8 mouse cellular contexts compared by ENCODE assay signal in genomic region chr11:69599436-69599835, GRCm38 (mm10). TPM values are rescaled to one million over a fixed set of nuclear protein-coding genes. Genes with fewer than 3 reads are reported as not detected.
DNase-seq lines count a peak whose midpoint lies in the region; ATAC-seq and TF ChIP-seq lines count a peak whose summit lies in the region.
"Had no signal": no experiment of that assay in that cellular context is flagged by ENCODE, and none has a peak within 500 bp of the region (broad histone marks: within the 10 kb centered on the region; RNA-seq: fewer than 3 reads in every experiment).

No protein-coding gene starts in this region.

- H3ac ChIP-seq in myocyte (ENCODE audit: control insufficient read depth, insufficient read length) = no peak overlapping the region

- no peak overlapping the region for H3K4me3 ChIP-seq in kidney, embryonic 16.5 days (ENCODE audit: low read length)
- H3K4me3 ChIP-seq in intestine, embryonic 14.5 days (ENCODE audit: low read depth, low read length) = no peak overlapping the region
- no peak overlapping the region for H3K4me3 ChIP-seq in myocyte

- H3K36me3 ChIP-seq in kidney, embryonic 16.5 days (ENCODE audit: insufficient read depth, low read length) = 0 out of 2 replicates have a peak, but pooled peaks cover 3% of the 10 kb centered on the region
- H3K36me3 ChIP-seq in intestine, embryonic 14.5 days (ENCODE audit: control insufficient read depth, insufficient read depth, low read length) = 0 out of 2 replicates have a peak, but pooled peaks cover 4% of the 10 kb centered on the region
- no peaks in the 10 kb centered on the region for H3K36me3 ChIP-seq in myocyte (ENCODE audit: control insufficient read depth, insufficient read depth)

- no peaks in the 10 kb centered on the region for H3K79me2 ChIP-seq in myocyte (ENCODE audit: control insufficient read depth, insufficient read depth)

- peak overlapping the region; percentile 51; the same call in 1 of the 2 replicates for H3K27ac ChIP-seq in kidney, embryonic 16.5 days (ENCODE audit: low read length)
- H3K27ac ChIP-seq in intestine, embryonic 14.5 days (ENCODE audit: low read depth) = peak overlapping the region; percentile 70; the same call in 1 of the 2 replicates

- no peak for DNase-seq in kidney, postnatal 10 days
- peak; percentile 36 for DNase-seq in embryo, embryonic 11 days
- no peak for DNase-seq in intestine, embryonic 14.5 days (ENCODE audit: low spot score)
- no peak for DNase-seq in thymus, postnatal 36 days
- DNase-seq in layer of hippocampus, postnatal 10 days (ENCODE audit: low spot score in 2 of 2) = no peak

- no peak overlapping the region; the same call in 1 of the 2 replicates for H3K9ac ChIP-seq in kidney, embryonic 16.5 days (replicated peaks; ENCODE audit: low read length)
- H3K9ac ChIP-seq in intestine, embryonic 14.5 days (ENCODE audit: low read length) = no peak overlapping the region

- 16% methylated on average over 9 of the region's 9 CpGs for WGBS in kidney, embryonic 16.5 days
- WGBS in intestine, embryonic 14.5 days = 9% methylated on average over 9 of the region's 9 CpGs

- no peak overlapping the region; the same call in 1 of the 2 replicates for H3K4me2 ChIP-seq in kidney, embryonic 16.5 days (replicated peaks; ENCODE audit: low read depth, low read length)
- H3K4me2 ChIP-seq in intestine, embryonic 14.5 days (ENCODE audit: low read length) = peak overlapping the region; percentile 18
- peak overlapping the region; percentile 48 for H3K4me2 ChIP-seq in myocyte (ENCODE audit: low read depth)

- H3K4me1 ChIP-seq in kidney, embryonic 16.5 days (ENCODE audit: insufficient read depth, low read length) = peaks cover 24% of the 10 kb centered on the region
- H3K4me1 ChIP-seq in intestine, embryonic 14.5 days (replicated peaks; ENCODE audit: control insufficient read depth, insufficient read depth, low read length) = peaks cover 34% of the 10 kb centered on the region

- no peaks in the 10 kb centered on the region for H3K9me3 ChIP-seq in kidney, embryonic 16.5 days (ENCODE audit: low read length)
- no peaks in the 10 kb centered on the region for H3K9me3 ChIP-seq in intestine, embryonic 14.5 days (ENCODE audit: control insufficient read depth, low read length)

- no peak for ATAC-seq in kidney, embryonic 16.5 days (ENCODE audit: low FRiP score, low TSS enrichment)
- no peak for ATAC-seq in intestine, embryonic 14.5 days (replicated peaks; ENCODE audit: low FRiP score, low TSS enrichment, low read depth)
- ATAC-seq: activated CD4-positive, CD25-positive, alpha-beta regulatory T cell, adult 4 months had no signal

- TF ChIP-seq POLR2A in myocyte (IDR thresholded peaks at IDR 0.05; ENCODE audit: insufficient read length, low read depth) = no peak

- peaks cover 6% of the 10 kb centered on the region; the same call in 1 of the 2 replicates for H3K27me3 ChIP-seq in kidney, embryonic 16.5 days (ENCODE audit: insufficient read depth, low read length)
- H3K27me3 ChIP-seq in intestine, embryonic 14.5 days (replicated peaks; ENCODE audit: control insufficient read depth, insufficient read depth, low read length) = 0 out of 2 replicates have a peak, but pooled peaks cover 5% of the 10 kb centered on the region
- peaks cover 12% of the 10 kb centered on the region for H3K27me3 ChIP-seq in myocyte (ENCODE audit: control insufficient read depth, insufficient read depth, insufficient read length)

TF ChIP-seq in myocyte, 11 proteins besides CTCF, POLR2A, EP300 and RAD21:
- TF ChIP-seq SRF (IDR thresholded peaks at IDR 0.05; ENCODE audit: control insufficient read depth, insufficient read length, low read depth) (no peak), TCF3 (IDR thresholded peaks at IDR 0.05; ENCODE audit: insufficient read length, low read depth) (no peak), TCF12 (IDR thresholded peaks at IDR 0.05; ENCODE audit: insufficient read depth, poor library complexity, severe bottlenecking) (no peak), POLR2AphosphoS2 (IDR thresholded peaks at IDR 0.05; ENCODE audit: insufficient read length, low read depth) (no peak), USF1 (IDR thresholded peaks at IDR 0.05; ENCODE audit: low read depth) (no peak), MYOG (IDR thresholded peaks at IDR 0.05; ENCODE audit: control insufficient read depth in 1 of 3, insufficient read depth in 1 of 3, insufficient read length in 2 of 3, low read depth in 2 of 3) (no peak), REST (IDR thresholded peaks at IDR 0.05; ENCODE audit: insufficient read depth, insufficient read length) (no peak), E2F4 (IDR thresholded peaks at IDR 0.05; ENCODE audit: insufficient read depth) (no peak), MAX (IDR thresholded peaks at IDR 0.05; ENCODE audit: low read depth) (no peak), CEBPB (IDR thresholded peaks at IDR 0.05; ENCODE audit: insufficient read depth, poor library complexity, severe bottlenecking) (no peak), MYOD1 (IDR thresholded peaks at IDR 0.05; ENCODE audit: control insufficient read depth in 1 of 3, insufficient read length in 2 of 3, low read depth in 2 of 3) (no peak)
TF ChIP-seq in myocyte: peak in this region for 0.

RNA-seq across cellular contexts. Expression of gene Atp1b2, which starts 6.3 kb away (rescaled TPM):
- 12.3 and 14.3 TPM in 2 replicates for polyA plus RNA-seq in kidney, embryonic 16.5 days (2015; fragmentation: Nextera tagmentation; extraction: Ambion mirVana)
- 7.3 and 8.2 TPM in 2 replicates for polyA plus RNA-seq in intestine, embryonic 14.5 days (2014; fragmentation: Nextera tagmentation; extraction: Ambion mirVana)
- polyA plus RNA-seq in myocyte (2012; fragmentation: generic; extraction: Trizol) = 6.6 TPM
- 100 to 1,000 TPM; 456 to 463 TPM for total RNA-seq in layer of hippocampus, postnatal 10 days (2021)

RNA-seq across cellular contexts. Expression of gene Shbg, which starts 18.3 kb away (rescaled TPM):
- 0.17 TPM in 1 of 2 replicates, not detected in the other for polyA plus RNA-seq in kidney, embryonic 16.5 days (2015; fragmentation: Nextera tagmentation; extraction: Ambion mirVana)
- not detected in 2 replicates for polyA plus RNA-seq in intestine, embryonic 14.5 days (2014; fragmentation: Nextera tagmentation; extraction: Ambion mirVana)
- 0.05 TPM for polyA plus RNA-seq in myocyte (2012; fragmentation: generic; extraction: Trizol)
- not detected for total RNA-seq in layer of hippocampus, postnatal 10 days (2021)
- polyA plus RNA-seq: activated CD4-positive, CD25-positive, alpha-beta regulatory T cell, adult 4 months had no signal

RNA-seq across cellular contexts. Expression of gene Trp53, which starts 19.3 kb away (rescaled TPM):
- polyA plus RNA-seq in kidney, embryonic 16.5 days (2015; fragmentation: Nextera tagmentation; extraction: Ambion mirVana) = 191 and 205 TPM in 2 replicates
- 176 and 192 TPM in 2 replicates for polyA plus RNA-seq in intestine, embryonic 14.5 days (2014; fragmentation: Nextera tagmentation; extraction: Ambion mirVana)
- polyA plus RNA-seq in myocyte (2012; fragmentation: generic; extraction: Trizol) = 119 TPM
- 10 to 100 TPM; 31.4 to 31.8 TPM for total RNA-seq in layer of hippocampus, postnatal 10 days (2021)

RNA-seq across cellular contexts. Expression of gene Wrap53, which starts 19.4 kb away (rescaled TPM):
- 29.3 and 30.3 TPM in 2 replicates for polyA plus RNA-seq in kidney, embryonic 16.5 days (2015; fragmentation: Nextera tagmentation; extraction: Ambion mirVana)
- polyA plus RNA-seq in intestine, embryonic 14.5 days (2014; fragmentation: Nextera tagmentation; extraction: Ambion mirVana) = 26.8 and 31.8 TPM in 2 replicates
- 9.1 TPM for polyA plus RNA-seq in myocyte (2012; fragmentation: generic; extraction: Trizol)
- 10 to 100 TPM in 1 of 2 experiments, 1 to 10 TPM in 1; 7.7 to 10.6 TPM for total RNA-seq in layer of hippocampus, postnatal 10 days (2021)

RNA-seq across cellular contexts. Expression of gene Sat2, which starts 22.4 kb away (rescaled TPM):
- 21.3 and 24.1 TPM in 2 replicates for polyA plus RNA-seq in kidney, embryonic 16.5 days (2015; fragmentation: Nextera tagmentation; extraction: Ambion mirVana)
- polyA plus RNA-seq in intestine, embryonic 14.5 days (2014; fragmentation: Nextera tagmentation; extraction: Ambion mirVana) = 16.8 and 18.1 TPM in 2 replicates
- polyA plus RNA-seq in myocyte (2012; fragmentation: generic; extraction: Trizol) = 3.6 TPM
- 10 to 100 TPM; 15.0 to 17.1 TPM for total RNA-seq in layer of hippocampus, postnatal 10 days (2021)
- polyA plus RNA-seq: activated CD4-positive, CD25-positive, alpha-beta regulatory T cell, adult 4 months had no signal
